Comparison of ENCODE assay signal across 9 mouse cellular contexts in the genomic region with DNA sequence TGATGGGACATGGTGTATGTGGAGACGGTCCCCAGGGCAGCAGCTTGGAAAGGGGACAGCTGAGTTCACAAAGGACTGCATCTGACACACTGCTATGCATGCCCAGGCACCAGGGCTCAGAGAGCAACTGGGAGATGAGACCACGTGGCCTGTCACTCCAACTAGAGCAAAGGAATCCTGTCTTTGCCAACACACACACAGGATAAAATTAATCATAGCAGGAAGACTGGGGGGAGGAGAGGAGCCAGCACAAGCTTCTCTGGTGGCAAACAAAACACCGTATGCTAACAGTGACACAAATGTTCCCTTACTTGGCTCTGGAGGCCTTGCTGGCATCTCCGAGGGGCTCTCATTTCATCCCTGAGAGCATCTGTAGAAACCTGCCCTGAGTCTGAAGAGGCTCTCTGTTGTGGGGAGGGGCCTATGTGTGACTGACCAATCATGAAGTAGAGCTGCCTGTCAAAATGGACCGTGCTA.
DNase-seq lines count a peak whose midpoint lies in the region; ATAC-seq lines count a peak whose summit lies in the region.
"Had no signal": no experiment of that assay in that cellular context is flagged by ENCODE, and none has a peak within 500 bp of the region (broad histone marks: within the 10 kb centered on the region; RNA-seq: fewer than 3 reads in every experiment).

No protein-coding gene starts in this region.

- WGBS in limb, embryonic 15.5 days, result 50% methylated on average over 5 of the region's 5 CpGs
- 55% methylated on average over 5 of the region's 5 CpGs for WGBS in liver, embryonic 11.5 days

- peak; percentile 38 for ATAC-seq in frontal cortex, adult (ENCODE audit: low TSS enrichment)
- ATAC-seq in limb, embryonic 15.5 days (ENCODE audit: insufficient number of reproducible peaks, low FRiP score, low TSS enrichment, low read depth), result peak; percentile 50; the same call in 1 of the 2 replicates
- no peak for ATAC-seq in liver, embryonic 11.5 days (replicated peaks; ENCODE audit: low FRiP score)

- H3K27me3 ChIP-seq in limb, embryonic 15.5 days, result no peaks in the 10 kb centered on the region
- no peaks in the 10 kb centered on the region for H3K27me3 ChIP-seq in liver, embryonic 11.5 days (replicated peaks; ENCODE audit: control insufficient read depth, insufficient read depth, low read length)
- H3K27me3 ChIP-seq: embryonic facial prominence, embryonic 13.5 days had no signal

- no peak overlapping the region for H3K4me3 ChIP-seq in limb, embryonic 15.5 days
- H3K4me3 ChIP-seq in liver, embryonic 11.5 days (ENCODE audit: low read depth, low read length), result no peak overlapping the region
- H3K4me3 ChIP-seq: embryonic facial prominence, embryonic 13.5 days had no signal

- H3K4me1 ChIP-seq in limb, embryonic 15.5 days, result no peaks in the 10 kb centered on the region
- H3K4me1 ChIP-seq in liver, embryonic 11.5 days (replicated peaks; ENCODE audit: control insufficient read depth, insufficient read depth, low read length), result no peaks in the 10 kb centered on the region
- H3K4me1 ChIP-seq: embryonic facial prominence, embryonic 13.5 days had no signal

- no peaks in the 10 kb centered on the region for H3K36me3 ChIP-seq in limb, embryonic 15.5 days
- no peaks in the 10 kb centered on the region for H3K36me3 ChIP-seq in liver, embryonic 11.5 days (ENCODE audit: control insufficient read depth, insufficient read depth, low read length)
- H3K36me3 ChIP-seq: embryonic facial prominence, embryonic 13.5 days had no signal

- H3K9me3 ChIP-seq in limb, embryonic 15.5 days, result no peaks in the 10 kb centered on the region
- no peaks in the 10 kb centered on the region for H3K9me3 ChIP-seq in liver, embryonic 11.5 days (ENCODE audit: control insufficient read depth, low read length)
- H3K9me3 ChIP-seq: embryonic facial prominence, embryonic 13.5 days had no signal

- H3K9ac ChIP-seq in limb, embryonic 15.5 days, result no peak overlapping the region
- H3K9ac ChIP-seq in liver, embryonic 11.5 days (ENCODE audit: low read depth, low read length), result no peak overlapping the region
- H3K9ac ChIP-seq: embryonic facial prominence, embryonic 13.5 days had no signal

- H3K27ac ChIP-seq in limb, embryonic 15.5 days, result no peak overlapping the region
- no peak overlapping the region for H3K27ac ChIP-seq in liver, embryonic 11.5 days (ENCODE audit: low read depth, low read length)
- H3K27ac ChIP-seq: embryonic facial prominence, embryonic 13.5 days had no signal

- H3K4me2 ChIP-seq in limb, embryonic 15.5 days, result no peak overlapping the region
- H3K4me2 ChIP-seq in liver, embryonic 11.5 days, result no peak overlapping the region
- H3K4me2 ChIP-seq: embryonic facial prominence, embryonic 13.5 days had no signal

- no peak for DNase-seq in frontal cortex, postnatal 25 days (ENCODE audit: low spot score in 2 of 2)
- DNase-seq in layer of hippocampus, adult 11-12 months (ENCODE audit: low spot score), result peak; percentile 45
- no peak for DNase-seq in layer of hippocampus, postnatal 25 days (ENCODE audit: extremely low spot score in 1 of 2, low spot score in 1 of 2)
- DNase-seq in cerebellum, adult 9-11 months, result peak; percentile 37
- no peak for DNase-seq in liver, embryonic 11.5 days (ENCODE audit: low spot score)
- no peak for DNase-seq in right cerebral cortex, adult 2 months (ENCODE audit: low spot score in 2 of 2)

Comparison
In these comparisons a context has a peak if more than half of its experiments do, and no peak if none do; other contexts are left out.
1. DNase-seq: peak in layer of hippocampus, adult 11-12 months (single experiment) and cerebellum, adult 9-11 months (single experiment); none in frontal cortex, postnatal 25 days (0 of 2), layer of hippocampus, postnatal 25 days (0 of 2), liver, embryonic 11.5 days (single experiment) and right cerebral cortex, adult 2 months (0 of 2).